Mouse (Mus musculus) testis, postnatal 14 days (tissue): Measurements from ENCODE around the gene Anapc4.

Experiments used
- DNase-seq: peaks from one replicate; pipeline ENCODE4 v3.0.0; 2021; ENCODE audit warnings: low spot score

Gene Anapc4

DNA sequence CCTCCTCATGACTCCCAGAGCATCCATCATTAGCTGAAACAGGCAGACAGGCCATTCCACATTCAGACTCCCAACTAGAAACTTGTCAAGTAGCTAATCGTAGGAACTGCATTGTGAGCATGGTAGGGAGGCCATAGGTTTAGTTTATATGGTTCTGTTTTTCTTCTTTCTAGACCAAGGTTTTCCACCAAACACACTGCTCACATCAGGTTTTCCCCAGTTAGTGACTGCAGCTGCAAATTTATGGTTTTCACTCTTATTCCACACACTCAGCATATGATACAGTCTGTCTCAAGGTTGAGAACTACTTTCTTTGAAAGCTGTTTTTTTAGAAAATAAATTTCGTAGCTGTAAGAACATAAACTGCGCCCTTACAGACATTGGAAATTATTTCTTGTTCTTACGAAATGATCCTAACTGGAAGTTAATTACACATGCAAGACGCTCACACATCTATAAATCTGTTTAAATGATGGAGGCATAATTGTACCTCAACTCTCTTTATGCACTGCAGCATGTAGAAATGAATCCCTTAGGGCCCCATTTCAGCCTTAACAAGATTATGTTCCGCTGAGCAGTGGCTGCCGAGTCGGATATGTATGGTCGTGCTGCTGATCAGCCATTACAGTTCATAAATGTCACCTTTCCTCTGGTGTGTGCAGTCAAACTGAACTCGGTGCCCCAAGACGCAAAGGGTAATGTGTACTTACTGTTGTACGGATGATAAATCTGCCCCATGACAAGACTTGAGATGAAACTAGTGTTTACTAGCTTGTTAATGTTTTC lies 35.3 kb downstream of the Anapc4 start:
- no peak for DNase-seq

DNA sequence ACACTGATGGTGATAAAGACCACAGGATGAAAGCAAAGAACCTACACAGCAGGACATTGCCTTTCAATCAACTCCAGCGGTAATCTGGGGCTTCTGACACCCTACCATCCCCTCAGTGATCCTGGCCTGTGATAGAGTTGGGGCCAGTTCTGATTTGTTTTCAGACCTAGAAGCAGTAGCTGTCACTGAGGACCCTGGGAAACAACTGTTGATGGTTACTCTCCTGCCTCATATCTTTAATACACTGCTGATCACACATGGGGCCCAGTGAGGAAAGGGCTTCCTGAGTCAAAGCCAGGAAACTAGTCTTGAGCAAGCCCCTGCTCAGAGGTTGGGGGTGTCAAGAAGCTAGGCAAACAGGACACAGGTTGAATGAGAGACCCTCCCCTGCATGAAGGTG lies 37.6 kb downstream of the Anapc4 start:
- DNase-seq: no peak

DNA sequence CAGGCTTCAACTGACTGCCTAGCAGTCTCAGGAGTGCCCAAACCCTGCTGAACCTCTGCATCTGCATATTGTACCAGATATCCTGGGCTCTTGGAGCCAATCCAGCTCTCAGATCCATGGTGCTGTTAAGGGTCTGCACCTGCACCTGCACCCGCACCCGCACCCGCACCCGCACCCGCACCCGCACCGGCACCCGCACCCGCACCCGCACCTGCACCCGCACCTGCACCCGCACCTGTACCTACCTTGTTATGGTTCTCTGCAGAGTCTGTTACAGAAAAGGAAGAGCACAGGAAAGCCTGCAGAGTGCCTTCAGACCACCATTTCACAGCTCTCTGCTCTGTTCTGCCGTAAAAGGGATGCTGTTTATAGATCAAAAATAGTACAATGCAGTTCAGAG lies 38.2 kb downstream of the Anapc4 start:
- DNase-seq: no peak

DNA sequence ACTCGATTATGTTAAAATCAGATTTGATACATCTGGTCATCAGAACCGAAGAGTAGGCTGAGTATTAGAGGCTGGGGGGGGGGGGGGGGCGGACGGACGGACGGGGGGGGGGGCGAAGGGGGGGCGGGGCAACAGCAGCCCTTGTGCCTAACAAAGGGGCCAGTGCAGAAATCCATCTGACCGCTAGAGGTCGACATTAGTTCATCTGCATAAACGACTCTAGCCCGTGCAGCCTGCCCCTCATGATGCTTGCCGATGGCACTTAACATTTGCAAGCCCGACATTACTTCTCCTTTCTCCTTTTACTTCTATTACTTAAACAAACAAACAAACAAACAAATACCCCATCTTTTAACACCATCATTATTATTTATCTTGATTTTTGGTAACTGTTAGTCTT lies 45.0 kb downstream of the Anapc4 start:
- no peak for DNase-seq

DNA sequence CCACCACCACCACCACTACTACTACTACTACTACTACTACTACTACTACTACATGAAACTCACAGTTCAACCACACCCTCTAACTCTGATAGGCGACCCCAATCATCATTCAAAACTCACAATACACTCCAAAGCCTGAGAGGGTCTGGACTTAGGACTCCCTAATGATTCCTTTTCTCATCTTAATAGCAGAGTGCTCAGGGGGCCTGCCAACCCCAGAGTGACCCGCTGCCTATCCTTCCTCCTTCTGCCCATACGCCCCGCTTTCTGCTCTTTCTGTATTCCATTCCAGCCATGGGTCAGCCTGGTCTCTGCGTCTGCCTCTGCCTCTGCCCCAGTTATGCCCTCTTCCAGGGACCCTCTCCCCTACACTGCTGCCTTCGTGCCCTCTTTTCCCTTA lies 46.1 kb downstream of the Anapc4 start:
- no peak for DNase-seq

DNA sequence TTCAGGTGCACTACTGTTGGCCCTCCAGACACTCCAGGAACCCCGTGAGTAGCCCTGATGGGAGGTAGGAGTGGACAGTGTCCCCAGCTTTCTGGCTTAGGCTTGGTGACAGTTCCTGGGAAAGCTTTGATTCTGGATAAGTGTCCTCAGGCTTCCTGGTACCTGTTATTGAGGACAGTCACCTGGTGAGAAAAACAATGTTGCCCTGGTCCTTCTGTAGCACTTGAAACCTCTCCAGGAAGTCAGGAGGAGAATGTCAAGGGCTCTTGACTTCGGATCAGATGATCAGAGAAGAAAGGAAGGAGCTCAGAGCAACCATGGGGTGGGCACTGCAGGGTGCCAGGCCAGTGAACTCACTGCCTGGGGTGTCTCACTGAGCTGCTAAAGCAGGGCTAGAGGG lies 48.6 kb downstream of the Anapc4 start:
- DNase-seq: no peak

DNA sequence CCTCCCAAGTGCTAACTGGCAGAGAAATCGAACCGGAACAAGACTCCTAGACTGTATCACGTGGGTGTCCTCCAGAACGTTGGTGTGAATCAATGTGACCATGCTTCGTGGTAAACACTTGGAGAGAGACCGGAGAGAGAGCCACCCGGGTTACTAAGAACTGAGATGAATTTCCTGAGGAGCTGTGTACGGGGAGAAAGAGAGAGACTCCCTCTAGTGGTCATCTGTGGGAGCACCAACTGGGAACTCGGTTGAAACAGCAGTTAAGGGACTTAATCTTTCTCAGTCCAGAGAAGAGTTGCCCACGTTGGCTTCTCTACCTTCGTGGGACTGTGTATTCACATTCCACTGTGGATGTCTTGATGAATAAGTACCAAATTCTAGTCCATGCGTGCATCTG lies 53.3 kb downstream of the Anapc4 start:
- peak; percentile 57 for DNase-seq

DNA sequence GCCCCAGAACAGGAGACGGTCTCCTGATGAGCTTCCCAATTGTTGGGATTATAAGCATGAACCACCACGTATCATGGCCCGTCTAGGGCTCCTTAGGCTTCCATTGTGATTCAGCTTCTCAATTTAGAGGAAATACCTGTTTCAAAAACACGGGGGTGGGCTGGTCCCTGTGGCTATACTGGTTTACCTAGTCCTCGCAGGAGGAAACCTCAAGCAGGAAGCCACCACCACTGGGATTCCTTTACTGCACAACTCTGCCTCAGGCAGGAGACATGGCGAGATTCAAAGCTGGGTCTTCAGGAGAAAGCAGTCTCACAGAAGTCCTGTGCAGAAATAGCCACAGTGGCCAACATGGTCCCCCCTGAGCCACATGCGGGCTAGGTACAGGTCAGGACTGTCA lies 56.1 kb downstream of the Anapc4 start:
- no peak for DNase-seq

DNA sequence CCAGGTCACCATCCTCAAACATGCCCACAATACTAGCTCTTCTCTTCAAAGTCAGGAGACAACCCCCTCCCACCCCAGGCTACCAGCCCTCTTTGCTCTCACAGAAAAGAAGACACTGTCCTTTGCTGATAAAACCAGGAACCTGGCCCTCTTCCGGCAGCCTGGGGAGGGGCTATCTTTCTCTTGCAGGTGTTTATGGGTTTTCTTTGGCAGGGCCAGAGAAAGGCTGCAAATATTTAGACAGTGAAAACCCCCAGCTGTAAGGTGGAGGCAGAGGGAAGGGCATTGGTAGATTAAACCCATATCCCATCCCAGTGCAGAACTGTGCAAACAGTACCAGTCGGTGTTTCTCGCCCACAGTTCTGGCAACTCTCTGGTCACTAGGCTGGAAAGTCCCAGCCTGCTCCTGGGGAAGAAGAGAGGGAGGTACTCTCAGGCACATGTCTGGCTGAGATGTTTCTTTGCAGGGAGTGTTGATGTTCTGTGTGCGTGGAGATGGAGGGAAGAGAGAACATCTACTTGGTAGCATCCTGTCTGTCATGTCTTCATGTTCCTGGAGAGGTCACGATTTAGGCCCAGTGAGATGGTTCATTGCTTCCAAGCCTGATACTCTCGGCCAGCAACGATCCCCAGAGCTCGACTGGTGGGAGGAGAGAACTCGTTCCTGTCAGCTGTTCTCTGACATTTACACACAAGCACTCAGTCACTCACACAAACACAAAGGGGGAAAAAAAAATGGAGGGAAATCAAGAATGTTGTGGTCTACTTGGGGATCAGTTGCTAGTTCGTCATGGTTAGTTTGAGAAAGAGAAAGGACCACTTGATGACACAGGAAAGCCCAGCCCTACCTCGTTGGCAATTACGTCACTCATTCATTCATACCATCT lies 58.4 kb downstream of the Anapc4 start:
- no peak for DNase-seq

DNA sequence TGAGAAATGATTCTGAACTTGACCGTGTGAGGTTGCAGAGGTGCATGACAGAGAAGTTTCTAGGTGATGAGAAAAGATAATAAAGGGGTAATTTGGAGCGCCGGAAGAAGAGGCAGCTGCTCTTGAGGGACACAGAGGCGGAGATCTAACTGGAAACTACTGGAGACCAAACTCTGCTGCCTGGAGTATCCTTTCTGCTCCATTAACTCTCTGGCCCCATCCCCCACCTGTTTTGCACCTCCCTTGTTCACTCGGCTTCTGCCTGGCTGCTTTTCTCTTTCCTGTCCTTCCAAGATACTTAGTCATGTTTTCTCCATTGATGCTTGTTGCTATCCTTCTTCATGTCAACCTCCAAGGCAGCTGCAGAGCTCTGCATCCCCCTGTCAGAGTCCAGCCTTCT lies 60.1 kb downstream of the Anapc4 start:
- no peak for DNase-seq

DNA sequence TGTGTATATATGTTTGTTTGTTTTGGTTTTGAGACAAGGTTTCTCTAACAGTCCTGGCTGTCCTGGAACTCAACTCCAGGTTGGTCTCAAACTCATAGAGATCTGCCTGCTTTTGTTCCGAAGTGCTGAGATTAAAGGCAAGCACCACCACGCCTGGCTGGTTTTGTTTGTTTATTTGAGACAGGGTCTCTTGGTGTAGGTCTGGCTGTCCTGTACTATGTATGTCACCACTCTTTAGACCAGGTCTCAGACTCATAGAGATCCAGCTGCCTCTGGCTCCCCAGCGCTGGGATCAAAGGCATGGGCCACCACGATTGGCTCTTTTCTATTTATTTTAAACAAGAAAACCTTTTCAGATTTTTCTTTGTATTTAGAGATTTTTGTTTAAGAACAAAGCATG lies 70.4 kb downstream of the Anapc4 start:
- DNase-seq: no peak

DNA sequence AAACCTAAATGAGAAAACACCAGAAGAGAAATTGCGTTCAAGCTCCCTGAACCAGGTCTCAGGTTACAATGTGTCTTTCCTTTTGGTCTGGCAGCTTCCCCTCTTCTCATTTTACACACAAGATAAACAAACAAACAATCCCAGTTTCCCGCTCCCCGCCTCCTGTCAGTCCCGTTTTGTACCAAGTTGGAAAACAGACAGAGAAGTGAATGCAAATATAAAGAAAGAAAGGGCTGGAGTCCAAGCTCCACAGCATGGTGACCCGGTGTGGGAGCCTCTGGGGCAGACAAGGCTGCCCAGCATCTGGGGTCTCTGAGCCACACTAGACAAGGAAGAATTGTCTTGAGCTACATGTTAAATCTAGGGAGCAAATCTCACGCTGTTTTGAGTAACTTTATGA lies 70.9 kb downstream of the Anapc4 start:
- DNase-seq: no peak

DNA sequence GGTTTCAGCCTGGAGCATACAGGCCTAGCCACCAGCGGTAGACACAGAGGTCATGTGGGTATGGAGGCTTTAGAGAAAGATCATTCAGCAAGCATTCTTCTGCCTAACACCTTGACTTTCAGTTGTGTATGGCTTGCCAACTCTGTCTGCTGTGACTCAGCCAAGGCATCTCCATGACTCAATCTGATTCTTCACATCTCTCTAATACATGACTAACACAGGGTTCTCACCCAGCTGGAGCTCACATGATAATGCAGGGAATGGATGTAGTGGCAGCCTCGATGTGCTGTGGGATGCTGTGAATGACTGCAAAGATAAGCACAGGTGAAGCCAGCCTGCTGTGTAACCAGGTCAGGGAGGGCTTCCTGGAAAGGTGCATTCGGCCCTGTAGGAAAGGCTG lies 74.4 kb downstream of the Anapc4 start:
- no peak for DNase-seq

DNA sequence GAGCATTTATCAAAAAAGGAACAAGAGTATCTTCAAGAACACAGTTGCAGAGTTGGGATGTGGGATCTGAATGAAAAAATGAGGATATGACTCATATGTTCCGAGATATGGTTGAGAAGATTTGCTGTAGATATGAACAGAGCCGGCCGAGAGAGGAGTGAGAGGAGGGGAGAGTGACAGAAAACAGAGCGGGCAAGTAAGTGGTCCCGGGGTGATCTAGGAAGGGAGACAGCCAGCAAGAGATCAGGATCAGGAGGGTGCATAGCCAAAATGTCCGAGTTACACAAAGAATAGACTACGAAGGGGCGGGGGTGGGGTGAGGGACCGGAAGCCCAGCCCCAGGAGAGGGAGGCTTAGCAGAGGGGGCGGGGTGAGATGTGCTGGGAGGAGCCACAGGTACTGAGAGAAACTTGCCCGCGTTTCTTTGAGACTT lies 76.4 kb downstream of the Anapc4 start:
- DNase-seq: peak; percentile 31

DNA sequence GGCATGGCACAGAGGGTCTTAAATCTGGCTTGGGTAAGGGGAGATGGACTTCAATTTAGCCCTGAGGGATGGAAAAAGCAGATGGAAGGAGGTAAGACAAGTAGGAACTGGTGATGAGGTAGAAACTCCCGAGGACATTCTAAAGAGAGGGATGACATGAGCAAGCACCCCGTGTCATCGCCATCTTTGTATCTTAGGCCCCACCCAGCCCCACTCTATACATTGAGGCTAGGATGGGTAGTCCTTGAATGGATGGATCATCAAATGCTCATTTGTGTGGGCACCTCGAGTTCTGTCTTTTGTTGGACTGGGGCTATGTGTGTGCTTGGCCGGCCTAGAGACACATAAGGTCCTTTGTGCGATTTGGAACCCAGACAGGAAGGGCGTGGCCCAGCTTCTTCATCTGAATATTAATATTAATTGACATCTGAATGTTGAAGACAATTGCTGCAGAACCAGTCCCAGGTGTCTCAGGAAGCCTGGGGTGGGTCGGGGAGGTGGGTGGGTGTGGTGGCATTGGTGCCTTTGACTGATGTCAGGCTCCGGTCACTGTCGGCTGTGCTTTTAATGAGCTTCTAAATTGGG lies 77.6 kb downstream of the Anapc4 start:
- DNase-seq: no peak

DNA sequence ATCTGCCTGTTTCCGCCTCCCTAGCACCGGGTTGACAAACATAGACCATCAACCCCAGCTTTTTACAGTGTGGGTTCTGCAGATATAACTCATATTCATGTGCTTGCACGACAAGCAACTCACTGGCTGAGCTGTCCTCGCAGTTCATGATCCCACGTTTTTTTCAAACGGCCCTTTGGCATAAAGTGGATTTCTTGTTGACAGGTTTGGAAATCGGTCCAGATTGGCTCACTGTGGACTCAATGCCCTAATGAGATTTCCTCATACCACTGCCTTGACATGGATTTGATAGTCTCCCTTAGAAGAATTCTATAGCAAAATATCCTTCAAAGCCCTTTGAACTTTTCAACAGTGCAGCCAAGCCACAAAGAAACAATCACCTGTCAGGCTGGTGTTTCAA lies 79.9 kb downstream of the Anapc4 start:
- DNase-seq: no peak

DNA sequence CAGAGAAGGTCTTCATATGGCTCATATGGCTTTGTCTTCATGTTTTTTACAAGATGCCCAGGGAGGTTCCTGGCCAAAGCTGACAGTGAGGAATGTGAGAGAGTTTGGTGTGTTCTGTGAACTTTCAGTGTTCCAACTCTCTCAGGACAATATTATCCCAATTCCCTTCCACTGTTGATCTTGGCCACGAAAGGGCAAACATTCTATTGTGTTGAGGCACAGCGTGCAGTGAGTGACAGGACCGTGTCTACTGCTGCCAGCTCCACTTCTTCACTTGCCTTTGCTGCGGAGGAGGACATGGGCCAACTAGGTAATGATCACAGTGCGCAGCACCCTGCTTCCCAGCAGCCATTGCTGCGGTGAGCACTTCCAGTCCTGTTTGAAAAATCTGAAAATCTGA lies 82.4 kb downstream of the Anapc4 start:
- DNase-seq: no peak
